Mouse (Mus musculus) intestine, embryonic 16.5 days (tissue): ENCODE measurements around the gene Cacna1e. TPM values are rescaled to one million over a fixed set of nuclear protein-coding genes. Genes with fewer than 3 reads are reported as not detected.

Experiments
- ATAC-seq: fragments of 200-750 bp; cut with Nextera tagmentation; 2 replicates; pipeline ENCODE4 v1.8.0; 2017; ENCODE audit warnings: moderate TSS enrichment, moderate library complexity
- H3K27ac ChIP-seq: fragments of 300-500 bp; sonication (generic); 2 replicates; pipeline ENCODE4 v1.5.1; 2014; ENCODE audit warnings: mild to moderate bottlenecking, low read length
- H3K27me3 ChIP-seq: fragments of 300-500 bp; sonication (generic); replicated peaks from 2 replicates; pipeline ENCODE4 v1.6.1; 2014; ENCODE audit warnings: low read length, control low read depth, mixed read lengths; ENCODE audit not compliant: control insufficient read depth, insufficient read depth
- H3K36me3 ChIP-seq: fragments of 300-500 bp; sonication (generic); 2 replicates; pipeline ENCODE4 v1.6.1; 2014; ENCODE audit warnings: low read length, control low read depth; ENCODE audit not compliant: control insufficient read depth, insufficient read depth
- H3K4me1 ChIP-seq: fragments of 300-500 bp; sonication (generic); 2 replicates; pipeline ENCODE4 v1.6.1; 2014; ENCODE audit warnings: low read length, control low read depth, mixed read lengths; ENCODE audit not compliant: control insufficient read depth, insufficient read depth
- H3K4me2 ChIP-seq: fragments of 300-500 bp; sonication (generic); 2 replicates; pipeline ENCODE4 v1.6.1; 2014; ENCODE audit warnings: low read depth, low read length, control low read depth
- H3K4me3 ChIP-seq: fragments of 300-500 bp; sonication (generic); 2 replicates; pipeline ENCODE4 v1.5.1; 2014; ENCODE audit warnings: mild to moderate bottlenecking, low read length
- H3K9ac ChIP-seq: fragments of 300-500 bp; sonication (generic); 2 replicates; pipeline ENCODE4 v1.6.1; 2014; ENCODE audit warnings: low read depth, low read length
- H3K9me3 ChIP-seq: fragments of 300-500 bp; sonication (generic); 2 replicates; pipeline ENCODE4 v1.6.1; 2016; ENCODE audit warnings: low read length, control low read depth; ENCODE audit not compliant: control insufficient read depth
- WGBS: fragments of 180-500 bp; shearing (Covaris S2); extraction: QIAGEN DNeasy Blood & Tissue Kit; methylation state at CpG from one replicate; pipeline ENCODE4 v1.1.7; 2014; 5-methylcytosine and 5-hydroxymethylcytosine counted together
- polyA plus RNA-seq: library from polyadenylated mRNA; unstranded; fragments of >200 nt; fragmentation: Nextera tagmentation; extraction: Ambion mirVana; gene quantifications from 2 replicates; pipeline ENCODE4 v1.2.1, GENCODE M21; 2015

Gene Cacna1e
- polyA plus RNA-seq, 1 experiment from 2014 or later = 1.3 TPM

GRCm38 (mm10) chr1:154605601-154606000 is 278.7 kb downstream of the Cacna1e start:
- Histone ChIP-seq H3K4me2 (no peak overlapping the region), H3K4me1 (no peaks in the 10 kb centered on the region), H3K9me3 (no peaks in the 10 kb centered on the region), H3K27me3 (no peaks in the 10 kb centered on the region), H3K36me3 (no peaks in the 10 kb centered on the region), H3K9ac (no peak overlapping the region), H3K27ac (no peak overlapping the region), H3K4me3 (no peak overlapping the region)
- ATAC-seq = no peak
- 86% methylated on average over 2 of the region's 2 CpGs for WGBS

GRCm38 (mm10) chr1:154603781-154604180 is 280.5 kb downstream of the Cacna1e start:
- Histone ChIP-seq H3K9me3 (no peaks in the 10 kb centered on the region), H3K4me2 (no peak overlapping the region), H3K9ac (no peak overlapping the region), H3K27ac (no peak overlapping the region), H3K27me3 (no peaks in the 10 kb centered on the region), H3K4me3 (no peak overlapping the region), H3K36me3 (no peaks in the 10 kb centered on the region), H3K4me1 (no peaks in the 10 kb centered on the region)
- ATAC-seq = no peak

GRCm38 (mm10) chr1:154602531-154602930 is 281.8 kb downstream of the Cacna1e start:
- no peaks in the 10 kb centered on the region for H3K27me3 ChIP-seq
- no peak overlapping the region for H3K27ac ChIP-seq
- no peak overlapping the region for H3K9ac ChIP-seq
- no peak for ATAC-seq
- no peaks in the 10 kb centered on the region for H3K36me3 ChIP-seq
- H3K9me3 ChIP-seq = no peaks in the 10 kb centered on the region
- 89% methylated on average over 1 of the region's 1 CpGs for WGBS
- H3K4me2 ChIP-seq = no peak overlapping the region
- H3K4me3 ChIP-seq = no peak overlapping the region
- no peaks in the 10 kb centered on the region for H3K4me1 ChIP-seq

DNA sequence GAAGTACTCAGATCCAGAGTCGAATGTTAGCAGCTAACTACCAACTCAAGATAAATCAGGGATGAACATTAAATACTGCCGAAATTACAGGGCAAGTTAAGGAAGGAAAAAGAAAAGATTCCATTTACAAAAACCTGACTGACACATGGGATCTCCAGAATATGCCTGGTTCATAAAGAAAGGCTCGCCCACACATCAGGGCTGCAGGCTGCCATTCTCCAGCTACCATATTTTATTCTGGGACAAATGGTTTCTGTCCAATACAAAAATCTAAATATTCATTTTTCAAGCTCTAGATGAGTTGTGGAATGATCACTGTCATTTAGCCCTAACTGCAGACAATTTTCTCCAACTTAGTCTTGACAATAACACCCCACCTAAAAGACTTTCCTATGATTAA is 301.8 kb downstream of the Cacna1e start:
- Histone ChIP-seq H3K4me2 (no peak overlapping the region), H3K4me1 (no peaks in the 10 kb centered on the region), H3K9me3 (no peaks in the 10 kb centered on the region), H3K4me3 (no peak overlapping the region), H3K27ac (no peak overlapping the region), H3K27me3 (no peaks in the 10 kb centered on the region), H3K36me3 (no peaks in the 10 kb centered on the region), H3K9ac (no peak overlapping the region)
- 83% methylated on average over 3 of the region's 3 CpGs for WGBS
- ATAC-seq = no peak

DNA sequence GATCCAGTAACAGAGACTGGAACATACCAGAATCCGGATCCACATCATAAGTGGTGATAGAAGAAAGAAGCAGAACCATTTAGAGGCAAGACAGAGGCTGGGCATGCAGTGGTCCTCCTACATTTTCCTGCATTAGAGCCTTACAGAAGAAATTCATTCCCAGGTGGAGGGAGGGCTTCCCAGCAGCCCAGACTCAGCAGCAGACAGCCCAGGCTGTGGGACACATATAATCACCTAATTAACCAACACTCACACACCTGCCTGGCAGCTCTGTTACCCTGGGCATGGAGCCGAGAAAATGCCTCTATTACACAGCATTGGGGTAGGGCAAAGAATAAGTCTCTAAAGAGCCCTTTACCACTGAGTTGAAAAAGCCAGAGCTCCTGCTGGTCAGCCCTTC is 304.4 kb downstream of the Cacna1e start:
- Histone ChIP-seq H3K36me3 (no peaks in the 10 kb centered on the region), H3K9ac (no peak overlapping the region), H3K4me2 (no peak overlapping the region), H3K27ac (no peak overlapping the region), H3K9me3 (no peaks in the 10 kb centered on the region), H3K4me1 (no peaks in the 10 kb centered on the region), H3K4me3 (no peak overlapping the region), H3K27me3 (no peaks in the 10 kb centered on the region)
- 81% methylated on average over 2 of the region's 2 CpGs for WGBS
- no peak for ATAC-seq

- Histone ChIP-seq H3K27me3 (no peaks in the 10 kb centered on the region), H3K36me3 (no peaks in the 10 kb centered on the region), H3K4me1 (no peaks in the 10 kb centered on the region), H3K9me3 (no peaks in the 10 kb centered on the region), H3K4me3 (no peak overlapping the region), H3K4me2 (no peak overlapping the region), H3K9ac (no peak overlapping the region), H3K27ac (no peak overlapping the region)
- 75% methylated on average over 4 of the region's 4 CpGs for WGBS
- no peak for ATAC-seq
Observed at GRCm38 (mm10) chr1:154578748-154579147, 305.6 kb downstream of the Cacna1e start.

DNA sequence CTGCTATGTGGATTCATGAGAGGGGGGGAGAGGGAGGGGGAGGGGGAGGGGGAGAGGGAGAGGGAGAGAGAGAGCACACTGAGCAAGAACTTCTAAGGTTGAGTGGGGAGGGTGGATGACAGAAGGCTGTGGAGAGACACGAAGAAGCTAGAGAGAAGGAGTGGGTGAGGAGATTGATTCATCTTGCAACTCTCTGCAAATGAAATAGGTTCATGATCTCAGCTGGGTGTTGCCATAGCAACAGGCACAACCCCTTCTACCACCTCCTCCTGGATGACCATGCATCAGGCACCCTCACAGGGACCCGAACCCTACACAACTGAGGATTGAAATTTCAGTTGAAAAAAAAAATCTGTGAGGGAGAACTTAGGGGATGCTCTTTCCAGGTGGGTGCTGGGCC is 307.9 kb downstream of the Cacna1e start:
- Histone ChIP-seq H3K9ac (no peak overlapping the region), H3K4me1 (no peaks in the 10 kb centered on the region), H3K27me3 (no peaks in the 10 kb centered on the region), H3K4me3 (no peak overlapping the region), H3K4me2 (no peak overlapping the region), H3K36me3 (no peaks in the 10 kb centered on the region), H3K27ac (no peak overlapping the region), H3K9me3 (no peaks in the 10 kb centered on the region)
- ATAC-seq = no peak
- 60% methylated on average over 2 of the region's 2 CpGs for WGBS

GRCm38 (mm10) chr1:154566026-154566425 is 318.3 kb downstream of the Cacna1e start:
- ATAC-seq = no peak
- H3K27me3 ChIP-seq = no peaks in the 10 kb centered on the region
- H3K9ac ChIP-seq = no peak overlapping the region
- no peaks in the 10 kb centered on the region for H3K36me3 ChIP-seq
- H3K4me3 ChIP-seq = no peak overlapping the region
- 65% methylated on average over 6 of the region's 6 CpGs for WGBS
- no peaks in the 10 kb centered on the region for H3K4me1 ChIP-seq
- no peaks in the 10 kb centered on the region for H3K9me3 ChIP-seq
- H3K4me2 ChIP-seq = no peak overlapping the region
- no peak overlapping the region for H3K27ac ChIP-seq

- Histone ChIP-seq H3K9ac (no peak overlapping the region), H3K36me3 (no peaks in the 10 kb centered on the region), H3K9me3 (no peaks in the 10 kb centered on the region), H3K27me3 (no peaks in the 10 kb centered on the region), H3K4me1 (no peaks in the 10 kb centered on the region), H3K4me3 (no peak overlapping the region), H3K4me2 (no peak overlapping the region), H3K27ac (no peak overlapping the region)
- WGBS = 31% methylated on average over 1 of the region's 1 CpGs
- ATAC-seq = peak; percentile 38; the same call in 1 of the 2 replicates
Observed at GRCm38 (mm10) chr1:154555811-154556210, 328.5 kb downstream of the Cacna1e start.

DNA sequence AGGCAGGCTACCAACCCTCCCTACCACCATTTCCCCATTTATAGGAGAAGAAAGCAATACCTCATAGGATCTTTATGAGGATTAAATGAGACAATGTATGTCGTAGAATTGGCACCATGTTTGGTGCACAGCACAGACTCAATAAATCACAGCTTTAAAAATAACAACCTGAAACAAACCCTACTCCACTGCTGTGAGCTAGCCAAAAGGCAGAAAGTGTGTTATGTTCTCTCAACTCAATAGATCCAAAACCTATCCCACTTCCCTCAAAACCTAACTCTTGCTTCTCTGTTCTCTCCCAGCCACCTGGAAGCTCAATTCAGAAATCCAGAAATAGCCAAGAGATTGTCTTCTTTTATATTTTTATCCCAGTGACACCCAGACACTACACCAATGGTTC is 331.2 kb downstream of the Cacna1e start:
- H3K4me2 ChIP-seq = no peak overlapping the region
- no peak for ATAC-seq
- 57% methylated on average over 1 of the region's 1 CpGs for WGBS

More for the DNA sequence above, 331.2 kb downstream of the Cacna1e start:
- Histone ChIP-seq H3K4me1 (no peaks in the 10 kb centered on the region), H3K9ac (no peak overlapping the region), H3K27me3 (no peaks in the 10 kb centered on the region), H3K27ac (no peak overlapping the region), H3K36me3 (no peaks in the 10 kb centered on the region), H3K4me3 (no peak overlapping the region), H3K9me3 (no peaks in the 10 kb centered on the region)
